Mouse (Mus musculus) ovary, postnatal 36 days (tissue): Measurements from ENCODE around the gene Zfp335.

Experiments used
- DNase-seq: peaks from one replicate; pipeline ENCODE4 v3.0.0; 2022; ENCODE audit warnings: low spot score, mixed read lengths

Gene Zfp335

GRCm38 (mm10) chr2:164911086-164912048 lies at the start of gene Zfp335:
Gene Zfp335 (minus strand): TSS chr2:164911757.
- peak; percentile 94 for DNase-seq

GRCm38 (mm10) chr2:164960716-164961441 lies 49.3 kb upstream of the Zfp335 start, which contains the start of gene Slc12a5:
Gene Slc12a5 (plus strand): TSS chr2:164960802.
- DNase-seq: peak; percentile 58

- DNase-seq: no peak
Observed at GRCm38 (mm10) chr2:164957548-164958315, 46.2 kb upstream of the Zfp335 start.

- no peak for DNase-seq
Observed at GRCm38 (mm10) chr2:164956195-164956594, 44.6 kb upstream of the Zfp335 start.

- DNase-seq: no peak
Observed at GRCm38 (mm10) chr2:164955725-164956124, 44.2 kb upstream of the Zfp335 start.

DNA sequence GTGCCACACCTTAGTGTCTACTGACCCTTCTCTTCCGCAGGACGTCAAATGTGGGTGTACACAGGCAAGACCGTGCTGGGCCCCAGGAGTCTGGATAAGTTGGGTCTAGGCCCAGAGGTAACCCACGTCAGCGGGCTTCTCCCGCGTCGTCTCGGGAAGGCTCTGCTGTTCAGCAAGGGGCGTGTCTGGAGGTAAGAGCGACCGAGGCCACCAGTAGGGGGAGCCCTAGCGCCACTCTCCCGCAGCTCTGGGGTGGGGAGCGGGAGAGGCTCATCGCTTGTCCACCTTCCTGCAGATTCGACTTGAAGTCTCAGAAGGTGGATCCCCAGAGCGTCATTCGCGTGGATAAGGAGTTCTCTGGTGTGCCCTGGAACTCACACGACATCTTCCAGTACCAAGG lies 41.7 kb upstream of the Zfp335 start:
- peak; percentile 79 for DNase-seq

GRCm38 (mm10) chr2:164952448-164952847 lies 40.9 kb upstream of the Zfp335 start:
- no peak for DNase-seq

DNA sequence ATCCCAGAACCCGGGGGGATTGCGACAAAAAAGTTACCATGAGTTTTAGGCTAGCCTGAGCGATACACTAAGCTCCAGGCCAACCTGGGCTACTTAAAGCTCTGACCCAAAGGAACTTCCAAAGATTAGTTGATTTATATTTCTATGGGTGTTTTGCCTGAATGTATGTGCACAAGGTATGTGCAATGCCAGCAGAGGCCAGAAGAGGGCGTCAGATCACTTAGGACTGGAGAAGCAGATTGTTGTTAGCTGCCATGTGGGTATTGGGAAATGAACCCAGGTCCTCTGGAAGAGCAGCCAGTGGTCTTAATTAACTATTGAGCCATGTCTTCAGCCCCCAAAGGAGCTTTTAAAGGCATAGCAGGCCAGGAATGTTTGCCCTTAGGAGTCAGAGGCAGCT lies 40.2 kb upstream of the Zfp335 start:
- DNase-seq: no peak

DNA sequence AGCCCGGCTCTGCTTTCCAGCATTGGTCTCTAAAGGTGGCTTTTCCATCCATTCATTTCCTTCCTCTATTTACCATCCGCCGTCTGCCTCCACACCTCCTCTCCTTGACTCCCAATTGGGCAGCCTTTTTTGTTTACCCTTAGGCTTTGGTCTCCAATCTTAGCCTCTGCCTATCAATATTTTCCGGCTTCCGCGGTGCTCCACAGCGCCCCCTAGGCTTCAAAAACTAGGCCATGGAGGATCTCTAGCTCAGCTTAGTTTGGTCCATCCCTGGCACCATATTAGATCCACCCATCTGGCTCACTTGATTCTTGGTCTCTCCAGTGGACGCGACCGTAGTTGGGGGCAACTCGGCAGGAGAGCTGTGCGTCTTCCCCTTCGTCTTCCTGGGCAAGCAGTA lies 38.9 kb upstream of the Zfp335 start:
- DNase-seq: no peak

DNA sequence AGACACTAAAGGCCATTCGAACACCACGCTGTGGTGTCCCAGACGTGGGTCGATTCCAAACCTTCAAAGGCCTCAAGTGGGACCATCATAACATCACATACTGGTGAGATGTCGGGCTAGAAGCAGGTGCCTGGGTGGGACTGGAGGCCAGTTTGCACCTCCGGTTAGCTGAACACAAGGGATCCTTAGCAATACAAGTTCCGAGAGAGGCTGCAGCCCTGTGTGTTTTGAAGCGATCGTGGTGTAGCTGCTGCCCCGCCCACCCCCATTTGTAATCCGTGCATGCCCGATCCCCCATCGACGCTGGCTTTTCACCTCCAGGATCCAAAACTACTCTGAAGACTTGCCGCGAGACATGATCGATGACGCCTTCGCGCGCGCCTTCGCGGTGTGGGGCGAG lies 37.4 kb upstream of the Zfp335 start:
- no peak for DNase-seq

DNA sequence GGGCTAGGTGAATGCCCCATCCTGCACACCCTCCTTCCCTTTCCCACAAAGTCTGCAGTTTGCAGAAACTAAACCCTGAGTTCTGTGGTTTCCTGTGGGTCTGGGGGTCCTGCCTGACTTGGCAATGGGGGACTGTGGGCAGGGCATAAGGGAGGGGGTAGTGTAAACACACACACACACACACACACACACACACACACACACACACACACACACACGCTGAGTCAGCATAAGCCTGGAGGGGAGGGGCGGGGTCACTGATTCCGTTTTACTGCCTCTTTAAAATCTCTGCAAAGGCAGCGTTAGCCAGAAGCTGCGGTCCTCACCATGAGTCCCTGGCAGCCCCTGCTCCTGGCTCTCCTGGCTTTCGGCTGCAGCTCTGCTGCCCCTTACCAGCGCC lies 36.4 kb upstream of the Zfp335 start:
- DNase-seq: no peak

GRCm38 (mm10) chr2:164947506-164947905 lies 35.9 kb upstream of the Zfp335 start:
- DNase-seq: no peak

- DNase-seq: no peak
Observed at GRCm38 (mm10) chr2:164942692-164943290, 31.2 kb upstream of the Zfp335 start.

GRCm38 (mm10) chr2:164940140-164940830 lies 28.7 kb upstream of the Zfp335 start, which contains the start of gene Mmp9:
Gene Mmp9 (plus strand): TSS chr2:164940780.
- no peak for DNase-seq

GRCm38 (mm10) chr2:164939106-164939505 lies 27.5 kb upstream of the Zfp335 start:
- DNase-seq: no peak

DNA sequence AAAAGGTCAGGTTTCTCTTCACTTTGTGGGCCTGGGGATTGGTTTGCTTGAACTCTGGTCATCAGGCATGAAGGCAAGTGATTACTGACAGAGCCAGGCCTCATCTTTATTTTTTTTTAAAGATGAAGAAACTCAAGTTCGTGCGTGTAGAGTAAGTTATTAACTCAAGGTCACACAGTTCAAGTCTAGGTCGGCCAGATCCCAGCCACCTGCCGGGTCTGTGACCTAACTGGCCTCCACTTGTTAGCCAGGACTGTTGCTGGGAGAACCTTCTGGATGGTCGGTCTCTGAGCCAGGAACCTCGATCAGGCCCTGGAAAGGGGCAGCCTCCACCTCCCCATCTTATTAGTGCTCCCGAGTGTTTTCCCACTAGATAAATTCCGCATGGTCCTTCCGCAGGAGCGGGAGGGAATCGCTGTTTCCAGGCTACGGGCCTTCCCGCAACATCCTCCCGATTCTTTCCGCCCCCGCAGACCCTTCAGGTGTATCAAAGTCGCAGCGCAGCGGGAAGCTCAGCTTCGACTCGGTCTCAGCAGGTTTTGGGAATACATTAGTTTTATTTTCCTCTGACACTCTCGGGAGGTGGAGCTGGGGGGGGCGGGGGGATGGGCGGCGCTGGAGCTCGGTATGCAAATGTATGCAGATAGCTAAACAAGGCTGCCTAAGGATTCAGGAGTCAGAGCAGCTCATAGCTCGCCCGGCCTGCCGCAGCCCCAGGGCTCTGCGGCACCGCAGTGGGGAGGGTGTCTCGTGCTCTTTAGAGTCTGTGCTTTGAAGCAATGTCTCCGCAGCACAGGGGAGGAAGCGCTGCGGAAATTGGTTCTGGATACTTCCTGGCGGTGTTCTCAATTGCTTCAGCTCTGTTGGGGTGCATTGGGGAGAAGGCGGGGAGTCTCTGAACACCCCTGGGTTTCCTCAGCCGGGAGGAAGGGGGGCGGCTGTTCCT lies 26.9 kb upstream of the Zfp335 start:
- peak; percentile 37 for DNase-seq

DNA sequence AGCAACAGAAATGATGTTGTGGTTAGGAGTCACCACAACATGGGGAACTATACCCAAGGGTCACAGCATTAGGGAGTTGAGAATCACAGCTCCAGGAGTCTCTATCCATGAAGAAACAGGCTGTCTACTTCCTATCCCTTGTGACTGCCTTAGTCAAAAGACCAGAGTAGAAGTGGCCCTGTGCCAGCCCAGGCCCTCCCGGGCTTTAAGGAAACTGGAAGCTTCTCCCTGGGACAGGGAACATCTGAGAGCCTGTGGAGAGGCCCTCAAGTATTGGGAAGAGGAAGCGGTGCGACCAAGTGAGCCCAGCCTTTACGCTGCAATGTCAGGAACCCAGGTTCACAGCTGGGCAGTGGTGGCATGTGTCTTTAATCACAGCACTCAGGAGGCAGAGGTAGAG lies 24.4 kb upstream of the Zfp335 start:
- no peak for DNase-seq

GRCm38 (mm10) chr2:164933534-164933933 lies 22.0 kb upstream of the Zfp335 start:
- DNase-seq: no peak

DNA sequence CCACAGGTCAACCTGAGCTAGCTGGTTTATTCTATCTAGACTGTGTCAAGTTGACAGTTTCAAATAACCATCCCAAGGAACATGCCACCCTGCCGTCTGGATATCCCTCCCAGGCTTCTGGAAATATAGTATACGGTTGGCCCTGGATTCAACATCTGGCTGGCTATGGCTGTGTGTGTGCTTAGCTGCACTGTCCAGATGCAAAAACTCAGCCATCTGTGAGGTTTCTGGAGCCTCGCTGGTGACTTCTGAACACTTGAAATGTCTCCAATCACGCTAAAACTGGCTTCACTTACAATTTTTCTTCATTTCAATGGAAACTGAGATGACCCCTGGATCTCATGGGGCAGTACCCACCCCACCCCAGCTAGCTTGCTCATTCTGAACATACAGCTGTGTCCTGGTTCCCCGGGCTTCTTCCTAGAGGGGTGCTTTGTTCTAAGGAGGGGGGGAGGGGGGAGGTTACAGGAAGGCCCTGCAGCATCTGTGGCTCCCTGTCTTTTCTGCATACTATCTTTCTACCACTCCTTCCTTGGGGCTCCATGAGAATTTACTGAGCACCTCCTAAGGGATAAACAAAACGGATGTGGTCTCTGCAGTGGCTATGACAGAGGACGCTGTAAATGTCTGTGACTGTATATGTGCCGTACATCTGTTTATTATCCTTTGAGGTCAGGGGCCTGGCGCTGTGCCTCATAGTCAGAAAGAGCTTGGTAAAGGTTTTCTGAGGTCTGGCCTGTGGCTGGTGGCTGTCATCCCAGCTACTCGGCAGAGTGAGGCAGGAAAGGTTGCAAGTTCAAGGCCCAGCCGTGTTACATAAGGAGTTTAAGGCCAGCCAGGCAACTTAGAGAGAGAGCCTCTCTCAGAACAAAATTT lies 19.4 kb upstream of the Zfp335 start:
- DNase-seq: no peak
